Mouse (Mus musculus) layer of hippocampus, adult 18-20 months (tissue): Measurements from ENCODE around the gene Nckap1. TPM values are rescaled to one million over a fixed set of nuclear protein-coding genes. Genes with fewer than 3 reads are reported as not detected.
"Not testable (repeated sequence)": the region's sequence is repeated elsewhere in the genome, so short reads cannot be mapped to it uniquely, and the experiment has no call there.

Experiments used
- DNase-seq, 2 experiments: peaks; one replicate each; pipeline ENCODE4 v3.0.0; 2022; ENCODE audit warnings: low spot score in 2 of 2
- total RNA-seq, 2 experiments: library from RNA; stranded (reverse); gene quantifications; 2 replicates each; pipeline ENCODE4 v1.2.3; 2021

Gene Nckap1
- total RNA-seq, 2 experiments from 2014 or later, result 508 to 535 TPM

- DNase-seq, result no peak
These were observed 19.7 kb downstream of the Nckap1 start for GRCm38 (mm10) chr2:80561478-80561877.

DNA sequence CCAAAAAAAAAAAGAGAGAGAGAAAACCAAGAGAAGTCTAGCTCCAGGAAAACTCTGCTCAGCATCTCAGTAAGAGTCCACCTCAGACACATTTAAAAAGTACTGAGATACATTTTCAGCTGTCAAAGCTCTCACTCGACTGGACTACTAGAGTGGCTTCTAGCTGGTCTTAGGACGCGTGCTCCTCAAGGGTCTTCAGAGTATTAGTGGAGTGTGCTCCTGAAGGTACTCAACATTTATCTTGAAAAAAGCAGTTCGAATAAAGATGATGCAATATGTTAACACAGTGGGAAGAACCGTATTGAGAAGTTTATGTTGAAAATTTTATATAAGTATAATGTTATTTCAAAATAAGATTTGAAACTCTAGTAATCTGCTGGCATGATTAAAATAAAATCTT is 20.4 kb downstream of the Nckap1 start:
- no peak for DNase-seq

DNA sequence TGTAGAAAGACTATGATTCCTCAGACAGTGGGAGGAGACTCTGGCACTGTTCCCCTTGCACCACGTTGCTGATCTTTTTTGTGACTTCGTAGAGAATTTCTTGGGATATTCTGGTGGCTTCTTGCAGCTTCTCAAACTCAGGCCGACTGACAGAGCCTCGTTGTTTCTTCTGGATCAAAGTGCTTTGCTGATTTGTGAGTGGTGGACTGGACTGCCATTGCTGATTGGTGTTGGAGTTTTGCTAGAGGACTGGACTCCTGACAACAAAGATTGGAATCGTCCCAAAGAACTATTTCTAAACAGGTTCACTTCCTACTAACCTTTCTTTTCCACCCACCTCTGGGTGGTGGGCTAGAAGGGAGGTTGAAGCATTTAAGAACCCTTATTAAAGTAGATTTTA is 21.5 kb downstream of the Nckap1 start:
- no peak for DNase-seq

- no peak for DNase-seq
These were observed 26.7 kb downstream of the Nckap1 start for GRCm38 (mm10) chr2:80554442-80554841.

- no peak for DNase-seq
These were observed 31.5 kb downstream of the Nckap1 start for GRCm38 (mm10) chr2:80549704-80550103.

- DNase-seq, result no peak
These were observed 33.3 kb downstream of the Nckap1 start for GRCm38 (mm10) chr2:80547901-80548300.

DNA sequence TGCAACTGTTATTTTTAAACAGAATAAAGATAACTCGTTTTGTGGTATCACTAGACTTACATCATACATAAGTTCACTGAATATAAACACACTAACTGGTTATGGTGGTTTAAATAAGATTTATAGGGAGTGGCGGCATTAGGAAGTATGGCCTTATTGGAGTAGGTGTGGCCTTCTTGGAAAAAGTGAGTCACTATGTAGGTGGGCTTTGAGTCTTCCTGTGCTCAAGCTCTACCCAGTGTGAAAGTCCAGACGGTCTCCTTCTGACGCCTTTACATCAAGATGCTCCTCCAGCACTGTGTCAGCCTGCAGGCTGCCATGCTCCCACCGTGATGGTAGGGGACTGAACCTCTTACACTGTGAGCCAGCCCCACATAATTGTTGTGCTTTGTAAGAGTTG is 38.4 kb downstream of the Nckap1 start:
- DNase-seq, result no peak

GRCm38 (mm10) chr2:80537156-80537555 is 44.0 kb downstream of the Nckap1 start:
- DNase-seq, result no peak

DNA sequence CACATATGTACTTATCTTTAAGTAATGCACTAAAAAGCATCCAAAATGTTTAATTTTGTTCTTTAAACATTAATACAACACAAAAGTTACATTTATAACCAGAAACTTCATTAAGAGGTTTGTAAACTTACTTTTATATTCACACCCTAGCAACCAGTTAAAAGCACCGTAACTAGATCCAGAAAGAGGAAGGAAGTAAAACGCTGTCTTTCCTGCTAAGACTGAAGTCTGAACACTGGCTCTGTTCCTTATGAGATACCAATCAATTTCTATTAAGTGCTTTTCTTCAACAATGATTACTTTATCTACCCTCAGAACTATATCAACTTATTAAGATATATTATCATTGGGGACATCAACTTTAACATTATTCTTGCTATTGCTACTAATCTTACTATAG is 44.6 kb downstream of the Nckap1 start:
- no peak for DNase-seq

GRCm38 (mm10) chr2:80524275-80524674 is 56.9 kb downstream of the Nckap1 start:
- DNase-seq, result no peak

- no peak for DNase-seq
These were observed 75.0 kb downstream of the Nckap1 start for GRCm38 (mm10) chr2:80506051-80506802.

- no peak for DNase-seq
These were observed 79.0 kb downstream of the Nckap1 start for GRCm38 (mm10) chr2:80502132-80502531.

GRCm38 (mm10) chr2:80495304-80495703 is 85.9 kb downstream of the Nckap1 start:
- DNase-seq, result not testable (repeated sequence)

DNA sequence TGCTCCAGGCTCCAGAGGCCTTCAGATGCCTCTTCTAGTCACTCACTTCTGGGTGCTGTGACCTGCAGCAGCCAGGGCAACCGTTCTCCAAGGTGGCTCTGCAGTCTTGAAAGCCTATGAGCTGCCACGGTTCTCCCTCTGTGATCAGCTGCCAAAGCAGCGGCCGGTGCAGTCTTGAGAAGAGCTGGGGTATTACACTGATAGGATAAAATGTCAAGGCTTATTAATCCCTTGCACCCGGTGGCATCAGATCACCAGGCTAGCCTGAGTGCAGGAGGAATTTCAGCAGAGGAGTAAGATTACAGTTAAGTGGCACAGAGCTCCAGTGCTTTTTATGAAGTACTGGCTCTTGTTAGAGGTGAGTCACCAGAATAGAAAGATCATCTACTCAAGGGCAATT is 94.3 kb downstream of the Nckap1 start:
- no peak for DNase-seq

- no peak for DNase-seq
These were observed 96.2 kb downstream of the Nckap1 start for GRCm38 (mm10) chr2:80484951-80485350.

GRCm38 (mm10) chr2:80475831-80476230 is 105.3 kb downstream of the Nckap1 start:
- no peak for DNase-seq

DNA sequence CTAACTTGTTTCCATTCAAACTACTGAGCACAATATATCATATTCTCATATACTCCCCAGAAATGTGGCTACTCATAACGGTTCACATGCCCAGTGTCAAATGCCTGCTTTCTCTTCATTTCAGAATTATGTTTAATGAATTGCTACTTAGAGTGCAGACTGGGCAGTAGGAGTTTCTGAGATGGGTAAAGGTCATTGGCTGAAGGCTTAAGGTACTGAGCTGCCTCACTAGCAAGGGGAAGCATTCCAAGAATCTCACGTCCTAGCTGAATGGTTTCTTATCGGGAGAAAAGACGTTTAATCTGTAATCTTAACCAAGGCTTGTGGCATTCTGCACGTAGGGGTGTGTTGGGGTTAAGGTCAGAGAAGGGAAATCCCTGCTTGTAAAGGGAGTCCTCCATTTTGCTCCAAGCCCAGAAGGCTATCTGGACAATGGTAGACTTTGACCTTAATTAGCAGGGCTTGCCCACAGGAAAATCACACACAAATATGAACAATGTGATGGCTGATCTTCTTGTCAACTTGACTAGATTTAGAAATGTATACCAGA is 106.9 kb downstream of the Nckap1 start:
- DNase-seq, result no peak

DNA sequence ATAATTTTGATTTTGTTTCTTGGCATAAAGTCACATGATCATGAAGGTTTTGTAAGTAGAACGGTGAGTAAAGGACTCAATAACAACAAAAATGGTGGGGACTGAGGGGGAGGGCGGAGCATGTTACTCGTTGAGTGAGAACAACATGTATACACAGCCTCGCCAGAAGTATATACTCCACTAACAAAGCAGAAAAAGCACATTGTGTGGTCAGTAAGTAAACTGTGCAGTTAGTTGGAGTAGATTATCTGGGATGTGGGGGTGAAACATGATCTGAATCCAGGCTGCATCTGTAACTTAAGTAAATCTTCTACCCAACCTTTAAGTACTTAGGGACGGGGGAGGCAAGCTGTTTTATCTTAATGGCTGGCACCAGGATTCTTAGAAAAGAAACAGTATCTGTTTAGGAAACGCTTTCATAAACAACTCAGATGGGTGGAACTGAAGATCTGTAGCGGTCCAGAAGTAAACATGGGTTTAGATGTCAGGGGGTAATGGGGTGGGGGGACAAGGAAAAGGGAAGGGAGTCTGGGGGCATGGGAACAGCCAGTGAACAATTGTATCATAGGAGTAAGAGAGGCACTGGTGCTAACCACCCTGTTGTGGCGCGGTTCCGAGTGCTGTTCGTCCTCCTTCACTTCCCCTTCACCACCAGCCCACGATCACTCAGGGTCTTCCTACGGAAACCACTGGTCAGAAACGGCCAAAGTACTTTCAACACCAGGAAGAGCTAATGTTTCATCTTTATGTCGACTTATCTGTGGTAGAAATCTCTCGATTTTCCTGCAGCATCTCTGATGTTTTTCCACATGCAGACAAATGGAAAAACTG is 115.0 kb downstream of the Nckap1 start:
- DNase-seq, result no peak

GRCm38 (mm10) chr2:80461827-80462226 is 119.4 kb downstream of the Nckap1 start:
- no peak for DNase-seq
